ENCODE assay signal across 27 mouse cellular contexts in the genomic region with DNA sequence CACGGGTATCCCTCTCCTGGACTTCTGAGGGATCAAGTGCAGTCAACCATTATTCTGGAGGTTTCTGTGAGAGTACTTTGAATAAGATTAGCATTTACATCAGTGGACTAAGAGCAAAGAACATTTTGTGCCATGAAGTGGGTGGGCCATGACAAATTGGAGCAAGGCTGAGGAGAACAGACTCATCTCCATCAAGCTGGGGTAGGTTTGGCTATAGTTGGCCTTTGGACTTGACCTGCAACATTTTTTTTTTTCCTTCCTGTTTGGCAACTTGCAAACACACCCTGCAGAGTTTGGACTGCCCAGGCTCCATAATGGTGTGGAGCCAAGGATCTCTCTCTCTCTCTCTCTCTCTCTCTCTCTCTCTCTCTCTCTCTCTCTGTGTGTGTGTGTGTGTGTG. TPM values are rescaled to one million over a fixed set of nuclear protein-coding genes. Genes with fewer than 3 reads are reported as not detected.
DNase-seq lines count a peak whose midpoint lies in the region; ATAC-seq lines count a peak whose summit lies in the region.
"Had no signal": no experiment of that assay in that cellular context is flagged by ENCODE, and none has a peak within 500 bp of the region (broad histone marks: within the 10 kb centered on the region; RNA-seq: fewer than 3 reads in every experiment).

No protein-coding gene starts in this region.

- no peak overlapping the region for H3K27ac ChIP-seq in kidney, embryonic 14.5 days (ENCODE audit: low read depth, low read length)
- no peak overlapping the region for H3K27ac ChIP-seq in intestine, embryonic 16.5 days (ENCODE audit: low read length)
- H3K27ac ChIP-seq: forebrain, embryonic 13.5 days; hindbrain, embryonic 12.5 days; hindbrain, postnatal 0 days; limb, embryonic 10.5 days; limb, embryonic 15.5 days; midbrain, embryonic 13.5 days had no signal

- 50% methylated on average over 1 of the region's 1 CpGs for WGBS in kidney, embryonic 14.5 days
- 65% methylated on average over 1 of the region's 1 CpGs for WGBS in intestine, embryonic 16.5 days
- 24% methylated on average over 1 of the region's 1 CpGs for WGBS in large intestine, adult 2 months

- no peaks in the 10 kb centered on the region for H3K9me3 ChIP-seq in kidney, embryonic 14.5 days (ENCODE audit: control insufficient read depth, low read length)
- no peaks in the 10 kb centered on the region for H3K9me3 ChIP-seq in intestine, embryonic 16.5 days (ENCODE audit: control insufficient read depth, low read length)
- H3K9me3 ChIP-seq: forebrain, embryonic 13.5 days; G1E; hindbrain, embryonic 12.5 days; limb, embryonic 10.5 days; limb, embryonic 15.5 days; megakaryocyte, embryonic 14.5 days; midbrain, embryonic 13.5 days had no signal

- peak; percentile 25 to 28 for DNase-seq in cerebellum, postnatal 14 days
- no peak for DNase-seq in cerebellum, postnatal 36 days
- DNase-seq in kidney, adult 9 months: peak; percentile 58
- DNase-seq in large intestine, adult 2 months (ENCODE audit: low read depth, low spot score): peak; percentile 70
- DNase-seq in layer of hippocampus, postnatal 14 days (ENCODE audit: low spot score in 2 of 2): no peak
- DNase-seq: adrenal gland, postnatal 10 days; cerebellum, adult 11 months; cerebellum, adult 9-10 months; gastrocnemius, postnatal 14 days; heart, postnatal 36 days; lung, postnatal 4 days had no signal

- no peak overlapping the region for H3K9ac ChIP-seq in kidney, embryonic 14.5 days (ENCODE audit: low read depth, low read length)
- no peak overlapping the region for H3K9ac ChIP-seq in intestine, embryonic 16.5 days (ENCODE audit: low read depth, low read length)
- H3K9ac ChIP-seq: forebrain, embryonic 13.5 days; hindbrain, embryonic 12.5 days; limb, embryonic 15.5 days; midbrain, embryonic 13.5 days had no signal

- no peak for ATAC-seq in kidney, embryonic 14.5 days (ENCODE audit: low FRiP score, low TSS enrichment)
- ATAC-seq in intestine, embryonic 16.5 days: peak; percentile 39; the same call in 1 of the 2 replicates
- ATAC-seq in monocyte, adult 5-6 weeks (replicated peaks; ENCODE audit: insufficient number of reproducible peaks, low FRiP score, low TSS enrichment, poor library complexity, severe bottlenecking): no peak
- ATAC-seq: forebrain, embryonic 13.5 days; hindbrain, postnatal 0 days; midbrain, embryonic 13.5 days; Patski had no signal

- no peaks in the 10 kb centered on the region for H3K36me3 ChIP-seq in kidney, embryonic 14.5 days (ENCODE audit: control insufficient read depth, insufficient read depth, low read length)
- H3K36me3 ChIP-seq in intestine, embryonic 16.5 days (ENCODE audit: control insufficient read depth, insufficient read depth, low read length): no peaks in the 10 kb centered on the region
- H3K36me3 ChIP-seq: G1E; hindbrain, embryonic 12.5 days; limb, embryonic 10.5 days; limb, embryonic 15.5 days; midbrain, embryonic 13.5 days had no signal

- H3K27me3 ChIP-seq in kidney, embryonic 14.5 days (ENCODE audit: control insufficient read depth, insufficient read depth, low read length): no peaks in the 10 kb centered on the region; the same call in 1 of the 2 replicates
- no peaks in the 10 kb centered on the region for H3K27me3 ChIP-seq in intestine, embryonic 16.5 days (replicated peaks; ENCODE audit: control insufficient read depth, insufficient read depth, low read length)
- H3K27me3 ChIP-seq: limb, embryonic 15.5 days; midbrain, embryonic 13.5 days; Patski had no signal

- H3K4me1 ChIP-seq in kidney, embryonic 14.5 days (ENCODE audit: control insufficient read depth, insufficient read depth, low read length): no peaks in the 10 kb centered on the region
- H3K4me1 ChIP-seq in intestine, embryonic 16.5 days (ENCODE audit: control insufficient read depth, insufficient read depth, low read length): peaks cover 9% of the 10 kb centered on the region
- H3K4me1 ChIP-seq: forebrain, embryonic 13.5 days had no signal

- no peak overlapping the region for H3K4me3 ChIP-seq in kidney, embryonic 14.5 days (ENCODE audit: low read length)
- no peak overlapping the region for H3K4me3 ChIP-seq in intestine, embryonic 16.5 days (ENCODE audit: low read length)
- H3K4me3 ChIP-seq: forebrain, embryonic 13.5 days; hindbrain, embryonic 12.5 days; limb, embryonic 10.5 days; limb, embryonic 15.5 days; megakaryocyte, embryonic 14.5 days; midbrain, embryonic 13.5 days had no signal

- H3K4me2 ChIP-seq in kidney, embryonic 14.5 days (replicated peaks; ENCODE audit: low read depth, low read length): no peak overlapping the region
- no peak overlapping the region for H3K4me2 ChIP-seq in intestine, embryonic 16.5 days (ENCODE audit: low read depth, low read length)
- H3K4me2 ChIP-seq: forebrain, embryonic 13.5 days; heart, embryonic 11.5 days; hindbrain, embryonic 12.5 days; limb, embryonic 15.5 days; midbrain, embryonic 13.5 days had no signal

RNA-seq across cellular contexts. Expression of a gene that starts 8.4 kb away (rescaled TPM):
- 14.8 and 22.2 TPM in 2 replicates for polyA plus RNA-seq in kidney, embryonic 14.5 days (2014; fragmentation: Nextera tagmentation; extraction: Ambion mirVana)
- 12.6 and 13.8 TPM in 2 replicates for polyA plus RNA-seq in intestine, embryonic 16.5 days (2015; fragmentation: Nextera tagmentation; extraction: Ambion mirVana)
- 6.0 and 10.8 TPM in 2 replicates for polyA plus RNA-seq in large intestine, adult 2 months (2012; rRNA removed)
- total RNA-seq in monocyte, adult 5-6 weeks (2017): 14.2 to 29.8 TPM (median 24.7 TPM) in 3 replicates
- 10 to 100 TPM; 39.7 to 43.6 TPM for total RNA-seq in layer of hippocampus, postnatal 14 days (2021)

RNA-seq across cellular contexts. Expression of a gene that starts 10.8 kb away (rescaled TPM):
- 0.45 and 0.49 TPM in 2 replicates for polyA plus RNA-seq in kidney, embryonic 14.5 days (2014; fragmentation: Nextera tagmentation; extraction: Ambion mirVana)
- polyA plus RNA-seq in intestine, embryonic 16.5 days (2015; fragmentation: Nextera tagmentation; extraction: Ambion mirVana): 1.1 and 2.5 TPM in 2 replicates
- 0.79 and 1.3 TPM in 2 replicates for polyA plus RNA-seq in large intestine, adult 2 months (2012; rRNA removed)
- 1.6 to 8.2 TPM (median 4.6 TPM) in 3 replicates for total RNA-seq in monocyte, adult 5-6 weeks (2017)
- total RNA-seq in layer of hippocampus, postnatal 14 days (2021): not detected
- total RNA-seq: gastrocnemius, postnatal 14 days; heart, postnatal 36 days; hindbrain, postnatal 0 days; left cerebral cortex, postnatal 10 days had no signal
- polyA plus RNA-seq: cortical plate, adult 2 months; hindbrain, postnatal 0 days; neural tube, embryonic 14.5 days; Patski had no signal

RNA-seq across cellular contexts. Expression of a gene that starts 49.1 kb away (rescaled TPM):
- polyA plus RNA-seq in kidney, embryonic 14.5 days (2014; fragmentation: Nextera tagmentation; extraction: Ambion mirVana): 31.1 and 35.8 TPM in 2 replicates
- polyA plus RNA-seq in intestine, embryonic 16.5 days (2015; fragmentation: Nextera tagmentation; extraction: Ambion mirVana): 27.5 and 32.2 TPM in 2 replicates
- 20.7 and 21.5 TPM in 2 replicates for polyA plus RNA-seq in large intestine, adult 2 months (2012; rRNA removed)
- 5.6 to 17.7 TPM (median 9.1 TPM) in 3 replicates for total RNA-seq in monocyte, adult 5-6 weeks (2017)
- total RNA-seq in layer of hippocampus, postnatal 14 days (2021): 10 to 100 TPM; 17.0 to 18.1 TPM

Comparison
In these comparisons a context has a peak if more than half of its experiments do, and no peak if none do; other contexts are left out.
1. DNase-seq: peak in cerebellum, postnatal 14 days (2 of 2), kidney, adult 9 months (single experiment) and large intestine, adult 2 months (single experiment); none in cerebellum, postnatal 36 days (0 of 2) and layer of hippocampus, postnatal 14 days (0 of 2).